Mouse (Mus musculus): ENCODE data around the gene Asic2.

GRCm38 (mm10) chr11:81331977-81332376, 636.3 kb downstream of the Asic2 start:
- 0 out of 2 replicates have a peak, but pooled peaks have one; percentile 12 for TF ChIP-seq CTCF (conservative IDR thresholded peaks at IDR 0.05; ENCODE audit: insufficient read depth, insufficient read length, low read depth, low read length)
- TF ChIP-seq POLR2A (IDR thresholded peaks at IDR 0.05; ENCODE audit: low read depth, low read length): no peak
